Mouse (Mus musculus) embryonic facial prominence, embryonic 14.5 days (tissue): ENCODE results near the gene Apbb2. TPM values are rescaled to one million over a fixed set of nuclear protein-coding genes. Genes with fewer than 3 reads are reported as not detected.

Source experiments
- ATAC-seq: fragments of 200-750 bp; cut with Nextera tagmentation; 2 replicates; pipeline ENCODE4 v1.8.0; 2017; ENCODE audit warnings: low read depth, moderate number of reproducible peaks, moderate TSS enrichment
- DNase-seq: peaks from one replicate; pipeline ENCODE4 v3.0.0-alpha.2; 2015; ENCODE audit warnings: low spot score
- H3K27ac ChIP-seq: fragments of 300-500 bp; sonication (generic); replicated peaks from 2 replicates; pipeline ENCODE4 v1.5.1; 2014; ENCODE audit warnings: low read depth, mild to moderate bottlenecking, low read length, moderate library complexity
- H3K27me3 ChIP-seq: fragments of 300-500 bp; sonication (generic); replicated peaks from 2 replicates; pipeline ENCODE4 v1.6.1; 2014; ENCODE audit warnings: low read length; ENCODE audit not compliant: control insufficient read depth, insufficient read depth
- H3K36me3 ChIP-seq: fragments of 300-500 bp; sonication (generic); 2 replicates; pipeline ENCODE4 v1.6.1; 2014; ENCODE audit warnings: low read length, mixed read lengths; ENCODE audit not compliant: control insufficient read depth, insufficient read depth
- H3K4me1 ChIP-seq: fragments of 300-500 bp; sonication (generic); 2 replicates; pipeline ENCODE4 v1.6.1; 2014; ENCODE audit warnings: antibody characterized with exemption, low read length; ENCODE audit not compliant: control insufficient read depth, insufficient read depth
- H3K4me2 ChIP-seq: fragments of 300-500 bp; sonication (generic); 2 replicates; pipeline ENCODE4 v1.6.1; 2014; ENCODE audit warnings: low read depth, mild to moderate bottlenecking, low read length, moderate library complexity, mixed read lengths
- H3K4me3 ChIP-seq: fragments of 300-500 bp; sonication (generic); 2 replicates; pipeline ENCODE4 v1.5.1; 2014; ENCODE audit warnings: low read depth, mild to moderate bottlenecking, low read length
- H3K9ac ChIP-seq: fragments of 300-500 bp; sonication (generic); 2 replicates; pipeline ENCODE4 v1.6.1; 2014; ENCODE audit warnings: low read depth, mild to moderate bottlenecking, low read length, moderate library complexity, mixed read lengths
- H3K9me3 ChIP-seq: fragments of 300-500 bp; sonication (generic); 2 replicates; pipeline ENCODE4 v1.6.1; 2016; ENCODE audit warnings: low read length; ENCODE audit not compliant: control insufficient read depth
- WGBS: fragments of 180-500 bp; shearing (Covaris S2); extraction: QIAGEN DNeasy Blood & Tissue Kit; methylation state at CpG from one replicate; pipeline ENCODE4 v1.1.7; 2014; 5-methylcytosine and 5-hydroxymethylcytosine counted together
- polyA plus RNA-seq: library from polyadenylated mRNA; unstranded; fragments of >200 nt; fragmentation: Nextera tagmentation; extraction: Ambion mirVana; gene quantifications from 2 replicates; pipeline ENCODE4 v1.2.1, GENCODE M21; 2014

Gene Apbb2
- polyA plus RNA-seq, 1 experiment from 2014 or later: 39.8 TPM

DNA sequence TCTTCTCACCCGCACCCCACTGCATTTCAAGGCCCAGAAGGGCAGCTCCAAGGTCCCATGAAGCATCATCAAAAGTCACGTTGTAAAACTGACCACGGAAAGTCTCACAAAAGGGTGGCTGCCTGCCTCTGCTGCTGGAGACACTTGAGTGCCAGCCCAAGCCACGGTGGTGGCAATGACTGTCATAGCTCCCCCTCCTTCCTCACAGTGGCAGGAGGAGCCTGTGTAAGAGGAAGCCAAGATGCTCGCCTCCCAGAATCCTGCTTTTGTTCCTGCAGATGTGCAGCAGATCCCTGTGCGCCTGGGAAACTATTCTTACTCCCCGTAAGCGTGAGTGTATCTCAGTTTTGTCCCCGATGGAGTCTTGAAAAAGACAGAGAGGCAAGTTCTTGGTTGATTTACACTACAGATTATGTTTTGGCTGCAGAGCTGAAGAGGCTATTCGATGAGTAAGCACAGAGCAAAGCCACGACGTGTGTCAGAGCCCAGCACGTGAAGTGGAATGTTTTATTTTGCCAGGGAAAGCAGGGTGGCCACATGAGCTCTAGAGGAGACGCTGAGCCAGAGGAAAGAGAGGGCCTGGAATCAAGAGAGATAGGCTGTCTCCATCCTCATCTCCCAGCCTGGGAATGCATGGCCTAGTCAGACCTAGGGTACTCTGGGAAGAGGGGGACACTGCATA is 241.9 kb downstream of the Apbb2 start:
- WGBS: 65% methylated on average over 14 of the region's 14 CpGs
- no peak overlapping the region for H3K4me3 ChIP-seq
- H3K27me3 ChIP-seq: no peaks in the 10 kb centered on the region
- 0 out of 2 replicates have a peak overlapping the region, but pooled peaks have one; percentile 9 for H3K9ac ChIP-seq
- DNase-seq: peak; percentile 32
- H3K9me3 ChIP-seq: no peaks in the 10 kb centered on the region
- no peak overlapping the region for H3K27ac ChIP-seq
- no peaks in the 10 kb centered on the region for H3K4me1 ChIP-seq
- peak; percentile 26; the same call in 1 of the 2 replicates for ATAC-seq
- no peak overlapping the region for H3K4me2 ChIP-seq
- peaks cover 3% of the 10 kb centered on the region; the same call in 1 of the 2 replicates for H3K36me3 ChIP-seq

DNA sequence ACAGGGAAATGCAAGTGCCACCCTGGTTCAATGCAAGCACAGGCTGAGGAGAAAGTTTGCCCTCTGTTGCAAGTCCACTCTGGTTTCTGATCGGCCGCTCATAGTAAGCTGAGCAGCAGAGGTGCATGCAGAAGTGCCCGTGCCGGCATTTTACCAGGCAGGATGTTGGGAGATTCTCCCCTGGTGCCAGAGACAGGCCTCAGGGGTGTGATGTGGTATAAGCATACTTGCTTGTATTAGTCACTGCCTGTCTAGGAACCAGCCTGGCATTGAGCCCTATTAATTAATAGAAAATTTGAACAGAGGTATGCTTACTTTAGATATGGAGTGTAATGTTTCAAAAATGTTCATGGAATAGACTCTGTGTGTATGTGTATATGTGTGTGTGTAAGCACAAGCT is 244.2 kb downstream of the Apbb2 start:
- Histone ChIP-seq H3K9me3 (no peaks in the 10 kb centered on the region), H3K36me3 (peaks cover 3% of the 10 kb centered on the region; the same call in 1 of the 2 replicates), H3K4me3 (no peak overlapping the region), H3K27me3 (no peaks in the 10 kb centered on the region), H3K4me2 (no peak overlapping the region), H3K27ac (no peak overlapping the region), H3K4me1 (no peaks in the 10 kb centered on the region), H3K9ac (no peak overlapping the region)
- ATAC-seq (no peak), DNase-seq (no peak)
- WGBS: 100% methylated on average over 4 of the region's 4 CpGs

DNA sequence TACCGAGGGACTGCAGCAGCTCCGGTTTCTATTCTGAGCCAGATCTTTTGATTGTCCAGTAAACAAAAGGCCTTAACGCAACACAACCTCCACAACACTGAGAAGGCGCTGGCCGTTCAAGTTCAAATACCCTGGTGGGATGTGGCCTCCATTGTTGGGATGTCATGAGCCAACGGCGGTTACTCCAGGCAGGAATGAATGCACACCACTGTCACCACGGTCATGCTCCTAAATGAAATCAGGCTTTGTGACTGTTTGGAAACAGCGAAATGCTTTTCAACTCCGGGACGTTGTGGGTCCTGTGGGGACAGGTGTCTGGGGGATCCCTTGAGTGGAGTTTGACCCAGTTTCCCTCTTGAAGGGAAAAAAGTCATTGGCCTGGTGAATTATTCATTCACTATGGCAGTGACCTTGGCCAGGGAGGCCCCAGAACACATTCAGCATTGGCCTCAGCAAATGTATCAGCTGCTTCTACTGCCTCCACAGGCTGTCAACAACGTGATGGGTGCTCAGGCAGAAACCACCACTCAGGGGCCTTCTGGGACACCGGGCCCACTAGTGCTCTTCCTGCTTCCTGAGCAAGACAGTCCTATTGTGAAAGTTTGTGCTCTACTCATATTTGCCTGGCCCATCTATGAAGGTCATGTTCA is 244.9 kb downstream of the Apbb2 start:
- H3K27me3 ChIP-seq: no peaks in the 10 kb centered on the region
- H3K36me3 ChIP-seq: peaks cover 3% of the 10 kb centered on the region; the same call in 1 of the 2 replicates
- no peak for DNase-seq
- no peak overlapping the region for H3K9ac ChIP-seq
- H3K4me3 ChIP-seq: no peak overlapping the region
- 72% methylated on average over 13 of the region's 13 CpGs for WGBS
- no peaks in the 10 kb centered on the region for H3K9me3 ChIP-seq
- no peak for ATAC-seq
- H3K4me1 ChIP-seq: no peaks in the 10 kb centered on the region
- H3K27ac ChIP-seq: no peak overlapping the region
- H3K4me2 ChIP-seq: no peak overlapping the region

DNA sequence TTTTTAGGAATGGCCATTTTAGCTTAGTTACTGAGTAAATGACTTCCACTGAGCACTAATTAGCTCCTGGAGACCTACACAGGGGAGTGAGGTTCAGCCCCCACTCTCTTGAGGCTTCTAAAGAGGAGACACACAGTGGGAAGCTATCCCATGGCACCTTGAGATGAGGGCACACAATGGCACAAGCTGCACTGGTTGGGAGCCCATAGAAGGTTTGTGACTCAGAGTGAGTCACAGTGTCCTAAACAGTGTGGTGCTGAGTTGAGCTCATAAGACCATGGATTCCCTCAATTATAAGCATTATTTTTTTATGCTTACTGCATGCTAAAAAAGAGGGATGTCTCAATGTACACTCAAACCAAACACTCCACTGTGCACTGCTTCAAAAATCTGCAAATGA is 247.5 kb downstream of the Apbb2 start:
- Histone ChIP-seq H3K4me2 (no peak overlapping the region), H3K9me3 (no peaks in the 10 kb centered on the region), H3K27ac (no peak overlapping the region), H3K36me3 (peaks cover 3% of the 10 kb centered on the region; the same call in 1 of the 2 replicates), H3K27me3 (no peaks in the 10 kb centered on the region), H3K9ac (no peak overlapping the region), H3K4me3 (no peak overlapping the region), H3K4me1 (peaks cover 7% of the 10 kb centered on the region; the same call in 1 of the 2 replicates)
- DNase-seq: no peak
- ATAC-seq: no peak

DNA sequence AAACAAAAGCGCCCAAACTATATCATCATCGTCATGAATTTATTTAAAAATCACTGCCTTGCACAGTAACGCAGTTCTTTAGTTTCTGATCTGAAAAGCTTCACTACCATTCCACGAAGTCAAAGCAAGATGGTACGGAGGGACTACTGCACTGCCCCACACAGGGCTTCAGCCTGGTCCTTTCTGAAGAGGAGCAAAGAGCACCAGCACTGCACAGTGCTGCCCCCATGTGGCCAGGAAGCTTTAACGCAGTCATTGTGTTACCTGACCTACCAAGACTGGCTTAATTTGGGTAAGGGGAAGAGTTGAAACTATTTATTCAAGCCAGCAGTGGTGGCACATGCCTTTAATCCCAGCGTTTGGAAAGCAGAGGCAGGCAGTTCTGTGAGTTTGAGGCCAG is 249.6 kb downstream of the Apbb2 start:
- Histone ChIP-seq H3K4me1 (peaks cover 10% of the 10 kb centered on the region), H3K9me3 (no peaks in the 10 kb centered on the region), H3K4me2 (no peak overlapping the region), H3K27me3 (no peaks in the 10 kb centered on the region), H3K36me3 (peaks cover 20% of the 10 kb centered on the region), H3K27ac (no peak overlapping the region), H3K9ac (no peak overlapping the region), H3K4me3 (no peak overlapping the region)
- ATAC-seq (peak; percentile 60; the same call in 1 of the 2 replicates), DNase-seq (peak; percentile 68)
- 38% methylated on average over 7 of the region's 7 CpGs for WGBS

DNA sequence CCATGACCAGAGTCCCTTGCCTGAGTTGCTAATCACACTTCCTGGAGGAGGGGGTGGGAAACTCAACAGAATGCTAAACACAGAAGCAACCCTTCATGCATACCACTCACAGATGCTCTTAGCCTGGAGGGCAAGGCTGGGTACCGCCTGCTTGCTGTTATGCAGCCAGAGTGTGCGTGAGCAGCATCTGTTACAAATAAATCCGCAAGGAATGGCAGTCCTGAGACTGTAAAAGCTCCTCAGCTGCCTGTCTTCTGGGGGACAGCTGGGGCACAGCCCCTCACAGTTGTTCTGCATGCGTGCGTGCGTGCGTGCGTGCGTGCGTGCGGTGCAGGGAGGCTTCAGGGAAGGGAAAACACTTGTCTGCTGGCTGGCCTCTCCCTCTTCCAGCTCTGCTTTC is 250.9 kb downstream of the Apbb2 start:
- ATAC-seq (peak; percentile 78), DNase-seq (peak; percentile 84)
- 35% methylated on average over 11 of the region's 11 CpGs for WGBS
- H3K27me3 ChIP-seq: no peaks in the 10 kb centered on the region
- no peak overlapping the region for H3K4me2 ChIP-seq
- peaks cover 19% of the 10 kb centered on the region for H3K36me3 ChIP-seq
- no peak overlapping the region for H3K4me3 ChIP-seq
- no peaks in the 10 kb centered on the region for H3K9me3 ChIP-seq
- H3K9ac ChIP-seq: no peak overlapping the region
- H3K27ac ChIP-seq: peak overlapping the region; percentile 33
- peaks cover 14% of the 10 kb centered on the region for H3K4me1 ChIP-seq

DNA sequence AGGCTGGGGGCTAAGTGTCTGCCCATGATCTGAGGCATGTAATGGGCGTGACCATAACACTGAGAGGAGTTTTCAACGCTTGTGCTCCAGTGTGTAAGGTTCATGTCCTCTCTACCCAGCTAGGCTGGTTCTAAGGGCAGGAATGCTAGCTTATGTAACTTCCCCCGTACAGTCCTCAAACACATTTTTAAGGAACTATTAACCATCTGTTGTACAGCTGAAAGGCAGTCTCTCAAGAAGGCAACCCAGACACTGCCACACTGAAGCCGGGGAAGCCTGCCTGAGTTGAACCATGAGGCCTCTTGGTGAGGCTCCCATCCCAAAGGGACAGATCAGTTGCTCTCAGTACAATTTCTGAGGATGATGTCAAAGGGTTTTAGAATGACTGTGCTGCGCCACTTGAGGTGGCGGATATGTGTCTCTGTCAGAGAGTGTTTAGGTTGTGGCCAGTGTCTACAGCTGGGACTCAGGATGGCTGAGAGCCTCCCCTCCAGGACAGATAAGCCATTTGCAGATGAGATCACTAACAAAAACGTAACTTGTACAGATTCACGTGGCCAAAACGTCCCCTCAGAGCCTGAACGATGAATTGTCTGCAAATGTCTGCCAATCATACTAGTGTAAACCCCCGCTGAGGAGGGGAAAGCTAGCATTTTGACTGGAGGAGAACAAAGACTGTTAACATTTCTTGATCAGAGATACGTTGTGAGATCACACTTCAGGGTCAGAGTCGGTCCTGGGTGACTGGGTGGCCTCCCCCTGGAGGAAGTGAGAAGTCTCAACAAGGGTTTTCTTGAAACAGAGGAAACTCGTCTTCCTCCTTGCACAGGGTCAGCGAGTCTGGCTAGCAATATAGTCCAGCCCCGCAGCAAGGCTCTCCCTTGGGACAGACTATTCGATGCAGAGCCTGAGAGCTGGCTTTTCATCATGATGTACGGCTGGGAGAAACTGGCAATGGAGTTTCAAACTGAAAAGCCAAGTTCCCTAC is 255.0 kb downstream of the Apbb2 start:
- Histone ChIP-seq H3K27ac (no peak overlapping the region), H3K4me3 (no peak overlapping the region), H3K27me3 (no peaks in the 10 kb centered on the region), H3K4me1 (peaks cover 23% of the 10 kb centered on the region), H3K9me3 (no peaks in the 10 kb centered on the region), H3K9ac (no peak overlapping the region), H3K36me3 (peaks cover 35% of the 10 kb centered on the region), H3K4me2 (no peak overlapping the region)
- DNase-seq (no peak), ATAC-seq (no peak)
- 40% methylated on average over 18 of the region's 18 CpGs for WGBS

DNA sequence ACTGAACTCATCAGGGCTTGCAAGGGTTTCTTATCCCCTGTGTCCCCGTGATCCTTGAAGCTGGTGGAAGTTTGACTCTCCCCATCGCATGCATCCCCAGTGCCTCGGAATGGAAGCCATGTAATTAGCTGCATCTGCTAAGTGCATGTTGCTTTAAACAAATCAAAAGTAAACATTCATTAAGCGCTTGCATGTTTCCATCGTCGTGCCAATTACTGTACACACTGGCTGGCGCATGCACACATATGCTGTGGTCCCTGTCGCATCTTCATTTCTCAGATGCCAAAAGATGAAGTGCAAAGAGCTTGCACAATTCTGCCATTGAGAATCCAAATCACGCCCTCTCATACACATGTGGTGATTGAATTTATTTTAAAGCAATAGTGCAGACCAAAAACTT is 257.8 kb downstream of the Apbb2 start:
- H3K27me3 ChIP-seq: no peaks in the 10 kb centered on the region
- DNase-seq: no peak
- whole genome bisulfite sequencing: 60% methylated on average over 9 of the region's 9 CpGs
- no peak overlapping the region for H3K9ac ChIP-seq
- peaks cover 35% of the 10 kb centered on the region for H3K36me3 ChIP-seq
- ATAC-seq: no peak
- H3K4me2 ChIP-seq: no peak overlapping the region
- H3K9me3 ChIP-seq: no peaks in the 10 kb centered on the region
- peaks cover 16% of the 10 kb centered on the region for H3K4me1 ChIP-seq
- no peak overlapping the region for H3K4me3 ChIP-seq
- H3K27ac ChIP-seq: no peak overlapping the region
